Mouse (Mus musculus) forebrain, embryonic 14.5 days (tissue): ENCODE results near the gene Dynlrb2. TPM values are rescaled to one million over a fixed set of nuclear protein-coding genes. Genes with fewer than 3 reads are reported as not detected.

Experiments
- ATAC-seq: fragments of 200-750 bp; cut with Nextera tagmentation; 2 replicates; pipeline ENCODE4 v1.8.0; 2017; ENCODE audit warnings: mild to moderate bottlenecking, moderate library complexity
- DNase-seq: peaks from one replicate; pipeline ENCODE4 v3.0.0-alpha.2; 2015; ENCODE audit warnings: low spot score
- H3K27ac ChIP-seq: fragments of 300-500 bp; sonication (generic); 2 replicates; pipeline ENCODE4 v1.5.1; 2014; ENCODE audit warnings: low read depth, mild to moderate bottlenecking, control low read depth, low read length, moderate library complexity
- H3K27me3 ChIP-seq: fragments of 300-500 bp; sonication (generic); replicated peaks from 2 replicates; pipeline ENCODE4 v1.6.1; 2014; ENCODE audit warnings: low read length, control low read depth, mixed read lengths; ENCODE audit not compliant: control insufficient read depth, insufficient read depth
- H3K36me3 ChIP-seq: fragments of 300-500 bp; sonication (generic); 2 replicates; pipeline ENCODE4 v1.6.1; 2014; ENCODE audit warnings: low read length, control low read depth; ENCODE audit not compliant: control insufficient read depth, insufficient read depth
- H3K4me1 ChIP-seq: fragments of 300-500 bp; sonication (generic); 2 replicates; pipeline ENCODE4 v1.6.1; 2014; ENCODE audit warnings: antibody characterized with exemption, low read length, control low read depth; ENCODE audit not compliant: control insufficient read depth, insufficient read depth
- H3K4me2 ChIP-seq: fragments of 300-500 bp; sonication (generic); 2 replicates; pipeline ENCODE4 v1.6.1; 2014; ENCODE audit warnings: mild to moderate bottlenecking, control low read depth, low read length
- H3K4me3 ChIP-seq: fragments of 300-500 bp; sonication (generic); 2 replicates; pipeline ENCODE4 v1.5.1; 2014; ENCODE audit warnings: low read depth, low read length, control low read depth
- H3K9ac ChIP-seq: fragments of 300-500 bp; sonication (generic); 2 replicates; pipeline ENCODE4 v1.6.1; 2014; ENCODE audit warnings: mild to moderate bottlenecking, low read length, control low read depth, moderate library complexity
- H3K9me3 ChIP-seq: fragments of 300-500 bp; sonication (generic); replicated peaks from 2 replicates; pipeline ENCODE4 v1.6.1; 2016; ENCODE audit warnings: low read length, control low read depth, mixed read lengths; ENCODE audit not compliant: control insufficient read depth
- WGBS: fragments of 180-500 bp; shearing (Covaris S2); extraction: QIAGEN DNeasy Blood & Tissue Kit; methylation state at CpG from one replicate; pipeline ENCODE4 v1.1.7; 2014; 5-methylcytosine and 5-hydroxymethylcytosine counted together
- polyA plus RNA-seq: library from polyadenylated mRNA; unstranded; fragments of >200 nt; fragmentation: Nextera tagmentation; extraction: Ambion mirVana; gene quantifications from 2 replicates; pipeline ENCODE4 v1.2.1, GENCODE M21; 2014

The Dynlrb2 gene
- polyA plus RNA-seq, 1 experiment from 2014 or later = 18.5 TPM

DNA sequence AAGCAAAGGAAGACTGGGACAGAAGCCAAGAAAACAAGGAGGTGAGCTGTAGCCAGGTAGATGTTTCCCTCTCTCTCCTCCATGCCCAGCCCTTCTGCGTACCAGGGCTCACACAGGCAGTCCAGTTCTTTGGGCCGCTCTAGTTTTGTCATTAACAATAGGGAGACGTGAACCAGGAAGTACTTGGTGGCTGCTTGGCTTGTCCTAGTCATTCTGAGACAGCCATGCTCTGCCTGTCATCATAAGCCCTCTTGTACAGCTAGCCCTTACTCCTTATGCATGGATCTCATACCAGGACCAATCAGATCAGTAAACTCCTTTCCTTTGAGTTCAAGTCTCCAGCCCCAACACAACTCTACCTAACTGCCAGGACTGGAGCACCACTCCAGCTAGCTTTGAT lies 48.0 kb downstream of the Dynlrb2 start:
- H3K36me3 ChIP-seq = no peaks in the 10 kb centered on the region
- H3K4me1 ChIP-seq = no peaks in the 10 kb centered on the region
- 78% methylated on average over 3 of the region's 3 CpGs for WGBS
- DNase-seq (no peak), ATAC-seq (no peak)
- no peak overlapping the region for H3K9ac ChIP-seq
- no peak overlapping the region for H3K4me2 ChIP-seq
- no peaks in the 10 kb centered on the region for H3K9me3 ChIP-seq
- H3K27ac ChIP-seq = no peak overlapping the region
- no peak overlapping the region for H3K4me3 ChIP-seq
- no peaks in the 10 kb centered on the region for H3K27me3 ChIP-seq

Other genes with a start within 250 kb of the Dynlrb2 start
- gene Cdyl2, start 228.0 kb downstream of the Dynlrb2 start, polyA plus RNA-seq = 6.5 and 8.5 TPM in 2 replicates